Mouse (Mus musculus) olfactory bulb, adult 2 months (tissue): ENCODE results near the gene Cnnm1.

Experiments used
- CTCF ChIP-seq: fragments of 200-500 bp; IDR thresholded peaks from 2 replicates; pipeline ENCODE4 v1.5.1; 2012; ENCODE audit warnings: low read depth, mild to moderate bottlenecking, low read length, moderate library complexity; ENCODE audit not compliant: insufficient read depth
- POLR2A ChIP-seq: fragments of 200-500 bp; IDR thresholded peaks from 2 replicates; pipeline ENCODE4 v1.6.1; 2012; ENCODE audit warnings: mild to moderate bottlenecking, low read depth, low read length, moderate library complexity; ENCODE audit not compliant: insufficient read depth

DNA sequence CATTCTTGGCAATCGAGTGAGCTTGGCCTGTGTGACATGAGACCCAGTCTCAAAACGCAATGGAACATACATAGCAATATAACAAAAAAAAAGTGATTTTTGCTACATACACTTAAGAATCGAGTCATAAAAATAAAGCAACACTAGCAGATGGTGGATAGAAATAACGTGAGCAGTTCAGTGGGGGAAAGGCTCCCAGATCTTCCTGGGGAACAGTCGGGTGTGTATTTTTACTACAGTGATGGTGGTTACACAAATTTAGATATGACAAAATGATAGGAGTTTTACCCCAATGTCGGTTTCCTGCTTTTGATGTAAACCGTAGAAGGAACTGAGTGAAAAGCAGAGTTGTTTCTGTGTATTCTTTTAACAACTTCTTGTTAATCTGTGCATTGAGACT, 990 bp upstream of the Cnnm1 start:
- TF ChIP-seq POLR2A (no peak), CTCF (no peak)
